Mouse (Mus musculus): ENCODE results near the gene Egfr.

The Egfr gene

GRCm38 (mm10) chr11:16829468-16829867 lies 77.5 kb downstream of the Egfr start:
- DNase-seq (ENCODE audit: low spot score in 2 of 2): no peak

GRCm38 (mm10) chr11:16830531-16831227 lies 78.7 kb downstream of the Egfr start:
- no peak for DNase-seq (ENCODE audit: low spot score in 2 of 2)

GRCm38 (mm10) chr11:16831974-16832464 lies 80.0 kb downstream of the Egfr start:
- DNase-seq (ENCODE audit: low spot score in 2 of 2): no peak

DNA sequence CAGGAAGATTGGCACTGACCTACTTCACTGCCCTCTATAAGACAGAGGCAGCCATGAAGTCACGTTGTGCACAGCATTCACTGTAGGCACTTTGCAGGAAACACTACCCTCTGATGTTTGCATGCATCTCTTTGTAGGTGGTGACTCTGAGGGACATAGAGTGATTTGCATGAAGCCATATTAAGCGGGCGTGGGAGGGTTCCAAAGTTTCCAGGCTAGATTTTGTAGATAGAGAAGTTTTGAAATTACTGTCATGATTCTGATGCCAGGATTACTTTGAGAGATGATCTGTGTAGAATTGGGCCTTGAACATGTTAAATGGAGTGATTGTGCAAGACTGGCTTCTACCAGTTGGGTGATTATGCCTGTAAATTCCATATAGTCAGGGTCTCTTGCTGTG lies 86.8 kb downstream of the Egfr start:
- DNase-seq (ENCODE audit: low spot score in 2 of 2): no peak

DNA sequence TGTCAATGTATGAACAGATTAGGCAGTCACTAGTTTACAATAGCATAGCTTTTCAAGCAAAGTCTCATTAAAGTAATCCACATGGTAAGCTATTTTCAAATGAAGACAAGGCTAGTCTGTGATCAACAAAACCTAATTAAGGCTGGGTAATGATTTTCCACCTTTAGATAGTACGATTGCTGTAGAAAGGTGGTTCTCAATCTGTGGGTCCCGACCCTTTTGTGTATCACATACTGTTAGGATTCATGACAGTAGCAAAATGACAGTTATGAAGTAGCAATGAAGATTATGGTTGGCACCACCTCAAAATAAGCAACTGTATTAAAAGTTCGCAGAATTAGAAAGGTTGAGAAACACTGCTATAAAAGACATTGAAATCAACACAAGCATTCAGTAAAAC lies 90.9 kb downstream of the Egfr start:
- DNase-seq (ENCODE audit: low spot score in 2 of 2): no peak

DNA sequence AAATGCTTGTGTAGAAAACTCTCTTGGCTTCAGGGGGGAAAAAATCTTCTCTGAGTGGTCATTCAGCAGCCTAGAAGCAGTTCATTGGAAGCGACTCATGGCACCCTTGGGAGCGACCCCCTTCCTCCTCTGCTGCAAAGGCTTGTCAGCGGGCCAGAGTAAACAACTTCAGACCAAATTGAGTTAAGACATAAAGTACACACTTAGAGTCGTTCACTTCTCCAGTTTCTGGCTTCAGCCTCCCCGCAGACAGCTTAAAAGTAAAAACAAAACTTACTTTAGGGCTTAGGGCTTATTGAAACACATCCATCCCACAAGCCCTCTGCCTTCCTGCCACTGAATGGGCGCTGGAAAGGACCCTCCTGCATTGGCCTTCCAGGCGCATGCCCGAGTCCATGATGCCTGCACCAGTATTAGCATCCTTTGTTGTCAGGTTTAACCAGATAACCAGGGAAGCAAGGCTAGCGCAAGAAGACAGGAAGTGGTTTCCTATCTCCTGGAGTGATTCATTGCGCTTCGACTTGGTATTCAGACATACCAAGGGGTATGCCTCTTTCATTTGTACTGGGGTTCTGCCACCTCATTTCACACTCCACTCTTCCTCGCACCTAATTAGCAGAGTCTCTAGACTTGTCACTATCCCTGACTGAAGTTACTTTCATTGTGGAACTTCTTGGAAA lies 92.0 kb downstream of the Egfr start:
- no peak for DNase-seq (ENCODE audit: low spot score in 2 of 2)

- no peak for DNase-seq (ENCODE audit: low spot score in 2 of 2)
Observed at GRCm38 (mm10) chr11:16848881-16849280, 96.9 kb downstream of the Egfr start.

GRCm38 (mm10) chr11:16851361-16851760 lies 99.4 kb downstream of the Egfr start:
- DNase-seq (ENCODE audit: low spot score in 2 of 2): no peak

DNA sequence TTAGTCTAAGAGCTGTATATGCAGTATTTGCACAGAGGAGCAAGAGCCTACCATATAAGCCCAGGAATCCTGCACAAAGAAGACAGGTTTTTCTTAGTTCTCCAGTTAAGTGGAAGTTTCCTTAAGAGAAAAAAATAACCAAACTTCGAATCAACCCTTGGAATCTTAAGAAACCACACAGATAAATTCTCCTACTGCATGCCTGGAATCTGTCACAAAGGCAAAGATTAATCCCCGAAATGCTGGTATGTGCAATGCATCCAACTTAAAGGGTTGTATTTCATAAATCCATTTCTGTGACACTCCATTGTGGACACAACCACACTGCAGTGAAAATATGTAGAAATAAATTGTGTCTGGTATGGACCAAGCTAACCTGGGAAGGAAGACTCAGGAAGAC lies 102.1 kb downstream of the Egfr start:
- no peak for DNase-seq (ENCODE audit: low spot score in 2 of 2)

- no peak for DNase-seq (ENCODE audit: low spot score in 2 of 2)
Observed at GRCm38 (mm10) chr11:16857346-16857745, 105.3 kb downstream of the Egfr start.

GRCm38 (mm10) chr11:16861037-16861436 lies 109.0 kb downstream of the Egfr start:
- DNase-seq (ENCODE audit: low spot score in 2 of 2): no peak

- DNase-seq (ENCODE audit: low spot score in 2 of 2): no peak
Observed at GRCm38 (mm10) chr11:16863547-16863946, 111.5 kb downstream of the Egfr start.

DNA sequence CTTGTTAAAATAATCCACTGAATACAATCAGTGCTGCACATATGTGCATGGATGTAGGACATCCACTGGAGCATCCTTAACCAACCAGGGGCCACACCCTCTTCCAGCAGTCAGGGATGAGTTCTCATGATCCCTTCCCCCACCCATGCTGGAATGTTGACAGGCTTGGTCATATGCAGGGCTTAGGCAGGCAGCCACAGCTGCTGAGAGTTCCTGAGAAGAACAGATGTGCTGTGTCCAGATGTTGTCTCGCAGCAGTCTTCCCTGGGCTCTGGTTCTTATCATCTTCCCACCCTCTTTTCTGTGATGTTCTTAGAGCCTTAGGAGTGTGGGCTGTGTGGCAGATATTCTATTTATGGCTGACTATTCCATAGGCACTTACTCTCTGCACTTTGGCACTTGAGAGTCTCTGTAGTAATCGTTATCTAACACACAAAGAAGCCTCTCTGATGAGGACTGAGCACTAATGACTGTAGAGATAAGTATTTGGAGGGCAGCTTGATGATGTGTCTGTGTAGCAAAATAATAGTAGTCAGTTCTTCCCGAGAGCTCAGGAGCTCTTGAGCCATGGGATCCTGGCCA lies 113.1 kb downstream of the Egfr start:
- DNase-seq (ENCODE audit: low spot score in 2 of 2): no peak

DNA sequence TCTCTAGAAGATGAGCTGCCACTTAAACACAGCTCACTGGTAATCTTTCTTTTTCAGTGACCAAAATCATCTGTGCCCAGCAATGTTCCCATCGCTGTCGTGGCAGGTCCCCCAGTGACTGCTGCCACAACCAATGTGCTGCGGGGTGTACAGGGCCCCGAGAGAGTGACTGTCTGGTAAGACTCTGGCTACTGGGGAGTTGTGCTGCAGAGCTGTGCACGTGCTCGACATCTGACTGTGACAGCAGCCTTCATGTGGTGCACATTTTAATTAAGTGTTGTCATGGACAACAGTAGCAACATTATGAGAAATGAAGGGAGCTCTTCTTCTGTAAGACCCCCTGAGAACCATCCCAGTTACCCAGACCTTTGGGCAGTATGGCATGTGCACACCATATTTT lies 116.0 kb downstream of the Egfr start:
- no peak for DNase-seq (ENCODE audit: low spot score in 2 of 2)

DNA sequence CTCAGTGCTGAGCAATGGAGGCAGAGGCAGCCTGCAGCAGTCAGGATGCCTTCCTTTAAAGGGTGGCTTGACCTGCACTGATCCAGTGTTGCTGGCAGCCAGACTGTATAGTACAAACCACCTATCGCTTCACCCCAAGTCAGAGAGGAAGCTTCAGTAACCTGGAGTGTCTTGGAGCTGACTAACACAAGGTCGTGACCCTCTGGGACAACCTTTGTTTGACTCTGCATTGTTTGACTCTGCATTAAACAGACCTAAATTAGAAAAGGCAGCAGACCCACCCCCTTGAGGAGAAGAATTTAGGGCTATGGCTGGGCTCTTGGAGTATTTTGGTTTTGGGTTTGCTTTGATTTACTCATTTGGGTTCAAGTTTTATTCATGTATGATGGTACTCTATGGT lies 117.5 kb downstream of the Egfr start:
- DNase-seq (ENCODE audit: low spot score in 2 of 2): no peak

DNA sequence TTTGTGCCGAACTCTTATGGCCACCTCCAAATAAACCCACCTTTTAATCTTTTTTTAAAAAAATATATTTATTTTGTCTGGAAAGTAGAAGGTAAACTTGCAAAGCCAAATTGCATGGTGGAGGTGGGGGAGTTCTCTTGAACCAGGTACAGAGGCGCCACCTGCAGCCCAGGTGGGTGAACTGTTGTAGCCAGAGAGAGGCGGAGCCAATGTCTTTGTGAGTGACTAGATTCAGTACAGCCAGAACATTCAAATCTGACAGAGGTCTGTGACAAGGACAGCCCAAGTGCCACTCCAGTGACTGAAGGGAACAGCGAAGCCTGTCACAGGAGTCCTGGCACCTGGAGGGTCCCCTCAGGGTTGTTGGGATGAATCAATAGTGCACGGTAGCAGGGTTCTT lies 119.1 kb downstream of the Egfr start:
- DNase-seq (ENCODE audit: low spot score in 2 of 2): peak; percentile 23 to 30

GRCm38 (mm10) chr11:16877676-16878378 lies 125.8 kb downstream of the Egfr start:
- DNase-seq (ENCODE audit: low spot score in 2 of 2): no peak

GRCm38 (mm10) chr11:16881932-16882331 lies 129.9 kb downstream of the Egfr start:
- DNase-seq (ENCODE audit: low spot score in 2 of 2): no peak

DNA sequence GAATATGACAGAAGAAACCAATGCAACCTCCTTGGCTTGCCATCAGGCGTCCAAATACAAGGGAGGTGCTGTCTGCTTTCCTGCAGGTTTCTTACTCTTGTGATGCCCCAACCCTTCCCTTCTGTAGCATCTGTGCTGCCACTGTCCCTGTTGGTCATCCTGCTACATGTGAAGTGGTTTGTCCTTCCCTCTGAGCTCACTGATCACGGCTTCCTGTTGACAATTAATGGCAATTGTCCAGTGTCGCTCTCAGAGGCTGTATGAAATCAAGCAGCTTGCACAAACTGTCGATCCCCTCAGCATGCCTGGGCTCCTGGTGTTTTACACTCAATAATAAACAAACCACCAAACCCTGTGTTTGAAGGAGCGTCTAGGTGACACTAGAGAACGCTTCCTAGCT lies 134.1 kb downstream of the Egfr start:
- DNase-seq (ENCODE audit: low spot score in 2 of 2): no peak

DNA sequence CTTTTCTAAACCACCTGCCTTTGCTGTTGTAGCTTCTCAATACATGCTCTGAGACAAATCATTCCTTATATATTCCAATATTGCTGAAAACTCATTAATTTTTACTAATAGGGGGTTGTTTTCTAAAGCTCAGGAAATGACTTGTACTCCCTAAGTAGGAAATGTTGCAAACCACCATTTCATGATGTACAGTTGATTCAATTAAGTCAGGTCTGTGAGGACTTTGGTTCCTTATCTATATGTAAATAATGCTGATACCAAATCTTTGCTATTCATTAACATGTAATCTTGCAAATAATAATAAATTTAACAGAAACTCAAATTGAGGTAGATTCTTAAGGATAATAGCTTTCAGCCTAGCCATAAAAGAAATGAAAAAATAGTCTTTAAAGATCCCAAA lies 136.1 kb downstream of the Egfr start:
- no peak for DNase-seq (ENCODE audit: low spot score in 2 of 2)

DNA sequence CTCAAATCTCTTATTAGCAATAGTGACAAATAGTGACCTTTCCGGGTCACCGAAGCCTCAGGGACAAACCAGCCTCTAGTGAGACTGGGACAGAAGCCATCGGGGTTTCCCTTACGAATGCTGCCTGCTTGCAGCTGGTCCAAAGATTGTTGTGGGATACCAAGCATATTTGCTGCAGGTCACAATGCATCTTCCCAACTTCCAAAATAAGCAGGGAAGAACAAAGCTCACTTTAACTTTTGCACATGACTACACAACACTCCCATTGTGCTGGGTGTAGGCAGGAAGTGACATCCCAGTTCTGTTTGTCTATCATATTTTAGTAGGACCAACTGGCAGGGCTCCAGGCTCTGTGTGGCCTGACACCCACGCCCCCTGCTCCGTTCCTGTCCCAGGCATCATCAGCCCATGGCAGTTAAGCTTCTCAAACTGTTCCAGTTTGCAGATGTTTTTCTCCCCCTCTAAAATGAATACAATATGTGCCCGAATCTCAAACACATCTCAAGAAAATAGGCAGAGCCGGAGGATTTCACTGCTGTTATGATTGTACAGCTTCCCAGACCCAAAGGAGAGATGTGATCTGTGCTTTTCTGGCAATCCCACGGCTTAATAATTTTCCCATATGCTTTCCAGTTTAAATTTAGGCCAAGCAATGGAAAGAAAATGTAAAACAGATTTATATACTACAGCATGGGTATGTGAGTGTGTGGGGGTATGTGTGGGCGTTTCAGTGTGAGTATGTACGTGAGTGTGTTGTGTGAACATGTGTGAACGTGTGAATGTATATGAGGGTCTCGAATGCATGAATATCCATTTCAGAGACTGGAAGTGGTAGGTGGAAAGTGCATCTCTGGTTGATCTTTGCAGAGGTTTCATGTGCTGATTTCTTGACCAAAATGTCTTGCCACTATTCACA lies 143.7 kb downstream of the Egfr start:
- DNase-seq (ENCODE audit: low spot score in 2 of 2): no peak
